Mouse (Mus musculus) CD4-positive naive resting alpha-beta T cell, adult 76 days (primary cell): ENCODE results near the gene Hdac8. TPM values are rescaled to one million over a fixed set of nuclear protein-coding genes. Genes with fewer than 3 reads are reported as not detected.

ENCODE experiments used
- total RNA-seq: library from RNA; stranded (reverse); gene quantifications from one replicate; pipeline ENCODE4 v1.2.4, GENCODE M21; 2023

Hdac8 gene
- total RNA-seq: 24.5 TPM

DNA sequence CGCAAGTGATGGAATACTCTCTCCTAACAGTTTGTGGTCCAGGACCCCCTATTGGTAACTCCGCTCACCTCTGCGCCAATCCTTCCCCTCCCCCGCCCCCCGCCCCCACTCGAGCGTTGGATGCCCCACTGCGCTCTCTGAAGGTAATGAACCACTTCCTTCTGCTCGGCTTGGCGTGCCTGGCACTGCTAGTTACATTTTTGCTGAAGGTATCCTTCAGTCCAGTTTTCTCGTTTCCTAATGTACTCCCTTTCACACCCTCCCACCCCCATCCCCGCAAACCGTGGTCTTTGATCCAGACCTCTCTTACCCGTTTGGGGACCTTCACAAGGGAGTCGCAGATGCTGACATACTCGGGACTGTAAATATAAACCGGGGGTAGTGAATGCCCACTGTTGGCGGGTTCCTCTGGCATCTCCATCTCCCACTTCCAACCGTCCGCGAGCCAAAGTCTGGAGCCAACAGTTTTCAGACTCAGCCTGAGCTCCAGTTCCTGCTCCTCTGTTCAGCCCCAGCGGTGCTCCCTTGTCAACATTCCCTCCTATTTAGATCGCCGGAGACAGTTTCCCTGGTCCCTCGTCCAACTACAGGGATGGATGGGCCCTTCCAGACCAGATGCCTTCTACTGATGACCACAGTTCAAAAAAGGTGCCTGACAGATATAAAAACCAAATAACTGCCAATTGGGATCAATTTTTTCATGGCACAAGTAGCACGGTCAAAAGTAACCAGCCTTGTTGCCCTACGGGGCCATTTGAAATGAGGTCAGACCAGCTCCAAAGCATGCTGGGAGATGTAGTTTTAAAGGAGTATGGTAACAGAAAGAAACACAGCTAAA lies at the start of gene Hdac8:
Gene Hdac8 (minus strand): TSS at position 716 of the 838 bp plus-strand sequence.

DNA sequence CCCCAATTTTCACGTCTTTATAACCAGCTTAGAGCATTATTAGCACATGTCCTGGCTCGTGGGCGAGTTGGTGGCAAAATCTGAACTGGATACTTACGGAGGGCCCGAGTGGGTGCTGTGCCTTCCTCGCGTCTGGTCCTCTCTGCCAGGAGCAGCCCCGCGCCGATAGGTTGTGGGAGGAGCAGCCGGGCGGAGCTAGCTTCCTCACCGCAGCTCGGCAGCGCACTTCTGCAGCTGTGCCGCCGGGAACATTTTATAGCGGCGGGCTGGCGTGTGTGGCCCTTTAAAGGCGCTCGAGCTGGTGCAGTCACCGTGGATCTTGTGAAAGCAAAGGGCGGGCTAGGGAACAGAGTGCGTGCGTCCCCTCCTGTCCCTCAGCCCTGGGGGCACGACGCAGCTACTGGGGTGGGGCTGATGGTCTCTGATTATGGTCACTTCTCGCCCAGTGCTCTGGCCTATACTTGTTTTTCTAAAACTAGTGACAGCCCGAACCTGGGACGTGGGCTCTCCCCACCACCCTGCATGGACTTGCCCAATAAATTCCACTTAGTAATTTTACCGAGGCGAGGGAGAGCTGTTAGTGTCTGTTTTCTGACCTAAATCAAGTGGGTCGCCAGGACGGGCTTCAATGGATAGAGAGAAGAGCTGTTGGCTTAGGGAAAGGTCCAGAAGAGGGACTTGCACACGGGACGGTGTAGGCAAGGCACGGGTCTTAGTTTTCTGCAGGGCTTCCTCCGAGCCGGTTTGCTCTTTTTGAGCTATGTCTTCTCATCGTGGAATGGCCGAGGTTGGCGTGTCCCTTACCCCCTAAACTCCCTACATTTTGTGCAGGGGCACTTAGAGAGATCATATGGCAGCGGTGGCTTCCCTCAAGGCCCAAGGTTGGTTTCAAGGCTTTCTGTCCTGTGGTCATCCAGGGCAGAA lies 253.0 kb downstream of the Hdac8 start, which contains the start of gene Cited1:
Gene Cited1 (minus strand): TSS at position 245 of the 924 bp plus-strand sequence.

Other genes with a start within 250 kb of the Hdac8 start
- gene Phka1, start 138.9 kb upstream of the Hdac8 start, total RNA-seq: 1.4 TPM
- not detected for gene Gm3880, start 181.6 kb upstream of the Hdac8 start, total RNA-seq
- gene Gm9112, start 202.3 kb upstream of the Hdac8 start, total RNA-seq: not detected
- not detected for gene Dmrtc1b, start 202.5 kb upstream of the Hdac8 start, total RNA-seq